Mouse (Mus musculus): ENCODE data around the gene Tm7sf2.

The Tm7sf2 gene

DNA sequence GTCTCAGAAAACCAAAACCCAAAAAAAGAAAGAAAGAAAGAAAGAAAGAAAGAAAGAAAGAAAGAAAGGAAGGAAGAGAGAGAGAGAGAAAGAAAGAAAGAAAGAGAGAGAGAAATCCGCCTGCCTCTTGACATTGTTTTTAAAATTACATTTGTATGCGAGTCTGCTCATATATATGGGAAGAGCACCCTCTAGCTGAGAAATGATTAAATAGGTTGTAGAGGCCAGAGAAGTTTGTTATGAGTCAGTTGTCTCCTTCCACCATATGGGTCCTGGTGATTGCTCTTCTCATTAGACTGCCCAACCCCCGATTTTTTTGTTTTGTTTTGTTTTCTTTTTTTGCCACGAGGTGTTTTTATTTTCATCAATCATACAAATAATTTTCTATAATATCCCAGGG lies 24.1 kb downstream of the Tm7sf2 start:
- peak; percentile 44 for DNase-seq (ENCODE audit: inconsistent ontology term)

DNA sequence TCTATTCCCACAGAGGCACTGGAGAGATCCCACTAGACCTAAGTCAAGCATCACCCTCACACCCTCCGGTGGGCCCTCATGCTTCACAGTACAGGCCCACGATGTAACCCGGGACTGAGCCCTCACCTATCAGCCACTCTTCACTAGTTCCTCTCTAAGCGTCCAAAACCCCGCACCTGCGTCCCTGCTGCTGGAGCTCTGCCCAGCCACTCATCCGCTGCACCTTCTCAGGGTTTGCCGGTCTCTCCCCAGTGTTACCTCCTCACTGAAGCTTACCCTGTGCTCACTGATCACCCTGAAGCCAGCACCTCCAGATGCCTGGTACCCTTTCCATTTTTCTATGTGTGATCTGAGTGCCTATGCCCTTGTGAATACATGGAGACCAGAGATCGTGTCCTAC lies 25.9 kb downstream of the Tm7sf2 start:
- DNase-seq (ENCODE audit: inconsistent ontology term), result no peak

DNA sequence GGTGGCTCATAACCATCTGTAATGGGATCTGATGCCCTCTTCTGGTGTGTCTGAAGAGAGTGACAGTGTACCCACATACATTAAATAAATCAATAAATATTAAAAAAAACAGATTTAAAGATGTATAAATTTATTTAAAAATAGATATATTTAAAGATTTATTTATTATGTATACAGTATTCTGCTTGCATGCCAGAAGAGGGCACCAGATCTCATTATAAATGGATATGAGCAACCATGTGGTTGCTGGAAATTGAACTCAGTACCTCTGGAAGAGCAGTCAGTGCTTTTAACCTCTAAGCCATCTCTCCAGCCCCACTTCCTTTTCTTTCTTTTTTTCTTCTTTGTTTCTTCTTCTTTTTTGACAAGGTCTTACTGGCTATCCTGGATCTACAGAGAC lies 28.2 kb downstream of the Tm7sf2 start:
- no peak for DNase-seq (ENCODE audit: inconsistent ontology term)

DNA sequence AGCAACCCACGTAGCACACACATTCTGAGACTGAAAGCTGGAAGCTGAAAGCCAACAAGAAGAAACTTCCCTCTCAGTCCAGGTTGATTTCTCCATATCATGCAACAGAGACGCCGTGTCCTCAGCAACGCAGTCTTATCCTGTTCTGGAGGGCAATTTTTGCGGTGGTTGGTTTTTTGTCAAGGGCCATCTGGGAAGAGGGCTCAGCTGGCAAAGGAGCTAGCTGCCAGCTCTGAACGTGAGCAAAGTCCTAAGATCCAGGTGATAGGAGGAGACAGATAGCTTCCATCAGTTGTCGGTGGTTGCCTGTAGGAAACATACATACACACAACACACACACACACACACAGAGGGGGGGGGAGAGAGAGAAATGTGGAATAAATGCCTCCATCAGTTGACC lies 29.8 kb downstream of the Tm7sf2 start:
- no peak for DNase-seq (ENCODE audit: inconsistent ontology term)

- no peak for DNase-seq (ENCODE audit: inconsistent ontology term)
Observed at GRCm38 (mm10) chr19:6037695-6038094, 30.5 kb downstream of the Tm7sf2 start.

GRCm38 (mm10) chr19:6035966-6036585 lies 32.1 kb downstream of the Tm7sf2 start:
- no peak for DNase-seq (ENCODE audit: inconsistent ontology term)

DNA sequence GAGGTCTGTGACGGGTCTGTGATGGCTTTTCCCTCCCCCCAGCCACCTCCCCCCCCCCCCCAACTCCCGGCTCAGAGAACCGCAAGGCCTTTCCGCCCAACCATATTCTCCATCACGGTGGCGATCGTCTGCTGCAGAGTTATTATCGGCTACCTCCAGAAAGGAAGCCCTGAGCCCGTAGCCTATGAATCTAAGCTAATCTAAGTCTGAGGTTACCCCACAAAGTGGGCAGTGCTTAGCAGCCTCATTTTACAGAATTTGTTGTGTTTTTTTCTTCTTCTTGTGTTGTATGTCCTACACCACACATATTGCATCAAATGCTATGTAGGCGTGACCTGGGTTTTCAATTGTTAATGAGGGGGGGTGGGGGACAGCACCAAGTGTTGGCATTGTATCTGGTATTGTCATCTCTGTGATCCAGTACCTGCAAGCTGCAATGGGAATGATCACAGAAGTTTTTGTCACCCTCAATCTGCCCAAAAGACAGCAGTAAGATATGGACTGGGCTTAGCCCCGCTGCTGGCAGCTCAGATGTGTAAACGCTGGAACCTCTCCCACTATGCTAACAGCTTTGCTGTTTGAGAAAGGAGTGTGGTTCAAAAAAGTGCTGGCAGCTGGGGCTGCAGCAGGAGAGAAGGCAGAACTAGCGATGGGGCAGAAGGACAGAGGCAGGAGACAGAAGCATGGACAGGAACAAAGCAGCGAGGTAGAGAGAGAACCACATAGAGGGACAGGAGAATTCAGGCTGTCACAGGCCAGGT lies 37.5 kb downstream of the Tm7sf2 start:
- DNase-seq (ENCODE audit: inconsistent ontology term), result no peak

DNA sequence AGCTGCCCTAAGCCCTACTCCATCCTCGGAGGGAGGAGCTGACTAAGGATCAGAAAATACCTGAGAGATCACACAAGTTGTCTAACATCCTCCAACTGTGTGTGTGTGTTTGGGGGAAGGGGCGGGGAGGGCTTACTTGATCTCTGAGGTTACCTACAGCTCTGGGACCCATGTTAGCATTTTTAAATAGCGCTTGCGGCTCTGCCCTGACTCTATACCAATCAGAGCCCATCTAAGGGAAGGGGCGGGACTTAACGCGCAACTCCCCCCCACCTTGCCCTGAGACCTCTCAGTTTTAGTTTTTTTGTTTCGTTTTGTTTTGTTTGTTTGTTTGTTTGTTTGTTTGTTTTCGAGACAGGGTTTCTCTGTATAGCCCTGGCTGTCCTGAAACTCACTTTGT lies 38.7 kb downstream of the Tm7sf2 start:
- no peak for DNase-seq (ENCODE audit: inconsistent ontology term)

DNA sequence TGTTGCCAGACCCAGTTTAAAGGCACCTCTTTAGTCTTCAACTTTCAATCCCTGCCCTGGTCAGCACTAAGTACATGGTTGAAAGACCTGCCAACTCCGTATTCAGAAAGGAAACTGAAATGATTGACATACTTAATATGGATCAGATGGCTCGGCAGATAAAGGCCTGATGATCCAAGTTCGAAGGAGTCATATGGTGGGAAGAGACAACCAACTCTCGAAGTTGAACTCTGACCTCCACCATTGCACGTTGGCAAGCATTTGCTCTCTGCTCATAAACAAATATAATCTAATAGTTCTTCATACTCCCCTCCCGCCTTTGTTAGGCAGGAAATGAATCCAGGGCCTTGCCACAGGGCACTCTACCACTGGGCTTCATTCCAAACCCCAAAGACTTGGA lies 39.2 kb downstream of the Tm7sf2 start:
- no peak for DNase-seq (ENCODE audit: inconsistent ontology term)

GRCm38 (mm10) chr19:6023930-6024329 lies 44.2 kb downstream of the Tm7sf2 start:
- DNase-seq (ENCODE audit: inconsistent ontology term), result no peak

DNA sequence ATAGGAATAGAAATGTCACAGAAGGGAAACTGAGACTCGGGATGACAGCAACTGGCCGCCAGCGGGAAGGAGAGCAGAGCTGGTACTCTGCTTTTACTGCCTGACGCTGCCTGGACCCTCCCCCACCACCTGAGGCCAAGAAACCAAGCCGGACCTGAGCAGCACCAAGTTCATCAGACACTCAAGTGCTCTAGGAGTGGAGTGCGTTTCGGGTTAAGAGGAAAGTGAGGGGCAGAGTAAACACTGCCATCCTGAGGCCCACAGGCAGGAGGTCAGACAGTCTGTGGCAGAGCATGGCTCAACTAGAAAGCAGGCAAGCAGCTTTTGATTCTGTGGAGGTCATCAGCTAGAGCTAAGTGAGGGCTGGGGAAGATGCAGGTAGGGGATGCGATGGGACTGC lies 45.1 kb downstream of the Tm7sf2 start:
- DNase-seq (ENCODE audit: inconsistent ontology term), result no peak

GRCm38 (mm10) chr19:6020276-6020675 lies 47.9 kb downstream of the Tm7sf2 start:
- DNase-seq (ENCODE audit: inconsistent ontology term), result no peak

DNA sequence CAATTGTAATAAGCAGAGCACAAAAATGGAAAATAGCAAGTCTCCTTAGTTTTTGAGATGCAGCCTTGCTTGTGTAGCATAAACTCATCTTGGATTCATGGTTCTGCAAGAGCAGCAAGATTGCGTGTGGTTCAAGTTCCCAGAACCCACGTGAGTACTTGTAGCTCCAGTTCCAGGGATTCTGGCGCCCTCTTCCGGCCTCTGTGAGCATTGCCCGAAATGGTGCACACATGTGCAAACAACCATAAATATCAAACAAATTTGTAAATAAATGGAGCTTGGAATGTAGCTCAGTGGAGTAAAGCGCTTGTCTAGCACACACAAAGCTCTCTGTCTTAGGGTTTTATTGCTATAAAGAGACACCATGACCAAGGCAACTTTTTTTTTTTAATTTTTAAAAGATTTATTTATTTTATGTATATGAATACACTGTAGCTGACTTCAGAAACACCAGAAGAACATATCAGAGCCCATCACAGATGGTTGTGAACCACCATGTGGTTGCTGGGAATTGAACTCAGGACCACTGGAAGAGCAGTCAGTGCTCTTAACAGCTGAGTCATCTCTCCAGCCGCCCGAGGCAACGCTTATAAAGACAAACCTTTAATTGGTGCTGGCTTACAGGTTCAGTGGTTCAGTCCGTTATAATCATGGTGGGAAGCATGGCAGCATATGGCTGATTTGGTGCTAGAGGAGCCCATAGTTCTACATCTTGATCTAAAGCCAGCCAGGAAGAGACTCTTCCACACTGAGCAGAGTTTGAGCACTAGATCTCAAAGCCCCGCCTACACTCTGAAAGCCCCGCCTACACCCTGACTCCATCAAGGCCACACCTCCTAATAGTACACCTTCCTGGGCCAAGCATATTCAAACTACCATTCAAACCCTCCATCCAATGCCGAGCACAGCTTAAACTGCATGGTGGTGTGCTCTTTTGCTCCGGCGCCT lies 49.8 kb downstream of the Tm7sf2 start:
- DNase-seq (ENCODE audit: inconsistent ontology term), result peak; percentile 75

DNA sequence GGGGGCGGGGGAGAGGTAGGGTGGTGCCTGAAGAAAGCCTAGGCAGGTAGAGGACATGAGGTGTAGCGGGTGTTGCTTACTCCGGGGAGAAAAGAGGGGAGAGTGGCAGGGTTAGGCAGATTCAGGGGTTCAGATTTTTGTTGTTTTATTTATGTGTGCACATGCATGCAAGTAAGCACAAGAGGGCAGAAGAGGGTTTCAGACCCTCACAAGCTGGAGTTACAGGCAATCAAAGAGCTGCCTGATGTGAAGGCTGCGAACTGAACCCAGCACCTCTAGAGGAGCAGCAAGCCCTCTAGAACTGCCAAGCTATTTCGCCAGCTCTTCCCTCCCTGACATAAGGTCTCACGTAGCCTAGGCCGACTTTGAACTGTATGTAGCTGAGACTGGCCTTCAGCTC lies 51.6 kb downstream of the Tm7sf2 start:
- no peak for DNase-seq (ENCODE audit: inconsistent ontology term)

DNA sequence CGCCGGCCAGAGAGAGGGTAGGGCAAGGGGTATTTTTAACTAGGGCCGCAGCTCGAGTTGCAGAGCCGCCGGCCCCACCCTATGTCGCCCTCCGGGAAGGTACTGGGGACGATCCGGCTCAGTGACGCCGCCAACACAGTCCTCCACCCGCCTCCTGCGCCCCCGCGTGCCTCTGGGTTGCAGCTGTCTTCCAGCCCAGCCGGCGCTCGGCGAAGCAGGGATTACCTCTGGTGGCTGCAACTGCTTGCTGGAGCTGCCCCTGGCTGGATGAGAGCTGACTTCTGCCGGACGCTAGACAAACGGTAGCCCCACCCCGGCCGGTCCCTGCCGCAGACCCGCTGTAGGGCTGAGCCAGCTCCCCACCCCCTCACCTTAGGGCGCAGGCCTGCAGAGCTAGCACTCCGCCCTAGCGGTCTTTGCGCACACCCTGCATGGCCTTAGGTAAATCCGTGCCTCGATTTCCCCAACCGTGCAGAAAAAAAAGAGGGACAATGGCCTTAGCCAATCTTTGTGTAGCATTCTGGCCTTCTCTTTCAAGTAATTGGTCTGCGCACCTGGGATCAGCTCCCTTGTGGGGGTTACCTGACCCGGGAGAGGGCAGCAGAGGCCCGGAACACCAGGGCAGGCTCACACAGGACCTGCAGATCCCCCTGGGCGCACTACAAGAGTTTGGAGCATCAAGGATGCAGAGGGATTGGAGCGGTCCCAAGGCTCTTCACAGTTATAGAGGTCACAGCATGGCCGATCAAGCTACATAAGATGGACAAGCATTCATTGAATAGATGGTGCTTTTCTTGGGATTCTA lies 52.5 kb downstream of the Tm7sf2 start, which contains the start of gene Capn1:
TSS of gene Capn1 (minus strand) at position 387 of the 805 bp plus-strand sequence.
- peak; percentile 76 for DNase-seq (ENCODE audit: inconsistent ontology term)

DNA sequence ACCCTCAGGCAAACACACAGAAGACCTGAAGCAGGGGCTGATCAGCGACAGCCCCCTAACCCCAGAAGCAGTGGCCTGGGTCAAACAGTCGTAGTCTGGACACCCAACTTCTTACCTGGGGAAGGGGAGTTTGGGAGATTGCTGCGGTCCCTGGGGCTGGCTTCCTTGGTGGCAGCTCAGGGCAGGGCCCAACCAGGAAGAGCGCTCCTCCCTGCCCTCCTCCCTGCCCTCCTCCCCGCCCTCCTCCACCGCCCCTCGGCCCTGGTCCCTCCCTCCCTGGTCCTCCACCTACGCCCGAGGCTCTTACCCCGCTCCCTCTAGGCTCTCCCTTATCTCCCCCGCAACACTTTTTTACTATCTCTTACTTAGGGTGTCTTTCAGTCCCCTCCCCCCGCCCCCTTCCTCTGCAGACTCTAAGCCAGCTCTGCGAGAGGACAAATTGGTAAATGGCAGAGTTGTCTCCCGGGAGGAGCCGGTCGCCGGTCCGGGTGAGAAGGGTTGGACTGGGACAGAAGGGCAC lies 53.1 kb downstream of the Tm7sf2 start:
- peak; percentile 82 for DNase-seq (ENCODE audit: inconsistent ontology term)

DNA sequence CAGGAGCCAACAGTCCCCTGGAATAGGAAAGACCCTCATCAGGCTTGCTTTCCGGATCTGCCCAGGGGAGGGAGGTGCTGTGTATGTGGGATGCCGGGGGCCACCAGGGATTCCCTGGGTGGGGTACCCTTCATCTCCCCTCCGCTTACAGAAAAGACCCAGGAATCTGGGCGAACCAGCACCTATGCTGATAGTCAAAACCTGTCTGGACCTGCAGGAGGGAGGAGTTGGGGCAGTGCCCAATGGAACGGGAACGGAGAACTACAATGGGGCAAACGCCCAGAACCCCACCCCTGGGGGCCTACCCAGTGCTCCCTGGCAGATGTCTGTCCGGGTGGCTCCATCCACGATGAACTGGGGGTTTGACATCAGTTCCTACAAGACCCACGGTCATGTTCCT lies 54.5 kb downstream of the Tm7sf2 start:
- no peak for DNase-seq (ENCODE audit: inconsistent ontology term)
